In the genomic region with DNA sequence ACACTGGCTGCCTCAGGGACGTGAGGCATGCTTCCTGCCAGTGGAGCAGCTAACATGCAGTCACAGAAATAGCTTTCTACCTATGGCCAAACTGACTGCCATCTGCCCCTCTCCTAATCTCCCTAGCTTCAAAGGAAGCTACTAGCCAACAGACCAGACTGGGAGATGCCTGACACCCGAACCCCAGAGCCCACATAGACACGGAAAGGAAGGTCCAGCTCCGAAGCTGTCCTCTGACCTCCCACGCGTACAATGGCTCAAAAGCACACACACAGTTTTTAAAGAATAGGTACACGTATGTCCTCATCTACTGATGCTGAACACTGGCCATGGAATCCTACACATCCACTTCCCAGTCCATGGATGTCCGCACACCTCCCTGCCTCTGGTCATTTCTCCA, we compare ENCODE assay signal across 12 mouse cellular contexts. TPM values are rescaled to one million over a fixed set of nuclear protein-coding genes. Genes with fewer than 3 reads are reported as not detected.
DNase-seq lines count a peak whose midpoint lies in the region; ATAC-seq and TF ChIP-seq lines count a peak whose summit lies in the region.
"Had no signal": no experiment of that assay in that cellular context is flagged by ENCODE, and none has a peak within 500 bp of the region (broad histone marks: within the 10 kb centered on the region; RNA-seq: fewer than 3 reads in every experiment).

No protein-coding gene starts in this region.

- no peaks in the 10 kb centered on the region for H3K27me3 ChIP-seq in heart, embryonic 11.5 days (ENCODE audit: control insufficient read depth, insufficient read depth, low read length)
- no peaks in the 10 kb centered on the region for H3K27me3 ChIP-seq in G1E (ENCODE audit: insufficient read depth, low read length)
- H3K27me3 ChIP-seq in limb, embryonic 11.5 days (ENCODE audit: control insufficient read depth, insufficient read depth, low read length): no peaks in the 10 kb centered on the region

- H3K4me3 ChIP-seq in heart, embryonic 11.5 days (ENCODE audit: low read depth, low read length): peak overlapping the region; percentile 79; the same call in 1 of the 2 replicates
- peak overlapping the region; percentile 22; the same call in 1 of the 2 replicates for H3K4me3 ChIP-seq in G1E (ENCODE audit: low read depth, low read length)
- H3K4me3 ChIP-seq in cortical plate, adult 2 months (ENCODE audit: insufficient read depth, low read length): peak overlapping the region; percentile 15; the same call in 1 of the 2 replicates
- peak overlapping the region; percentile 56 for H3K4me3 ChIP-seq in limb, embryonic 11.5 days (ENCODE audit: low read depth, low read length)

- H3K4me2 ChIP-seq in heart, embryonic 11.5 days: peak overlapping the region; percentile 80
- peak overlapping the region; percentile 65 for H3K4me2 ChIP-seq in limb, embryonic 11.5 days (ENCODE audit: low read depth, severe bottlenecking)

- intact Hi-C loops in heart, postnatal 25 days (cut with DNase I): loop anchor here (2.0 to 5.0 kb wide), 2 partner anchors 19 to 33 kb away; no protein-coding TSS in a partner anchor

- DNase-seq in heart, postnatal 25 days (ENCODE audit: low spot score): no peak
- no peak for DNase-seq in G1E (ENCODE audit: low spot score)
- no peak for DNase-seq in limb, embryonic 11.5 days (ENCODE audit: low spot score)
- DNase-seq in urinary bladder, adult 18-20 months (ENCODE audit: low spot score in 2 of 2): no peak
- no peak for DNase-seq in frontal cortex, postnatal 36 days (ENCODE audit: low spot score in 2 of 2)
- DNase-seq in adrenal gland, postnatal 36 days: no peak
- DNase-seq: adrenal gland, postnatal 10 days; lung, postnatal 36 days; right cerebral cortex, postnatal 25 days had no signal

- H3K4me1 ChIP-seq in heart, embryonic 11.5 days (ENCODE audit: control insufficient read depth, insufficient read depth, low read length): peaks cover 22% of the 10 kb centered on the region
- H3K4me1 ChIP-seq in G1E (ENCODE audit: insufficient read depth, low read depth, low read length): peaks cover 66% of the 10 kb centered on the region
- peaks cover 3% of the 10 kb centered on the region for H3K4me1 ChIP-seq in cortical plate, adult 2 months (ENCODE audit: control insufficient read depth, insufficient read depth, low read length)
- H3K4me1 ChIP-seq in limb, embryonic 11.5 days (ENCODE audit: control insufficient read depth, insufficient read depth, low read length): peaks cover 29% of the 10 kb centered on the region

- H3K27ac ChIP-seq in heart, embryonic 11.5 days (ENCODE audit: low read depth, low read length): no peak overlapping the region
- H3K27ac ChIP-seq in cortical plate, adult 2 months (ENCODE audit: insufficient read depth, low read length): no peak overlapping the region
- no peak overlapping the region for H3K27ac ChIP-seq in limb, embryonic 11.5 days (replicated peaks; ENCODE audit: low read depth, low read length)

- TF ChIP-seq CTCF in G1E (IDR thresholded peaks at IDR 0.05; ENCODE audit: low read depth, low read length): no peak
- no peak for TF ChIP-seq CTCF in cortical plate, adult 2 months (IDR thresholded peaks at IDR 0.05; ENCODE audit: extremely low read depth, insufficient read depth, low read length)

- no peak for ATAC-seq in heart, embryonic 11.5 days (replicated peaks; ENCODE audit: insufficient number of reproducible peaks, low FRiP score, low TSS enrichment)
- no peak for ATAC-seq in G1E (ENCODE audit: extremely low read depth, insufficient number of reproducible peaks, low FRiP score, poor library complexity, severe bottlenecking)
- ATAC-seq in limb, embryonic 11.5 days (ENCODE audit: insufficient number of reproducible peaks, low FRiP score, low TSS enrichment, low read depth): no peak
- ATAC-seq: CD4-positive, CD25-positive, alpha-beta regulatory T cell, adult 4 months had no signal

- 0 out of 2 replicates have a peak overlapping the region, but pooled peaks have one; percentile 94 for H3K9ac ChIP-seq in heart, embryonic 11.5 days (ENCODE audit: low read depth, low read length)
- H3K9ac ChIP-seq in limb, embryonic 11.5 days (ENCODE audit: low read length): no peak overlapping the region

- H3K9me3 ChIP-seq in heart, embryonic 11.5 days (replicated peaks; ENCODE audit: control insufficient read depth, low read length): no peaks in the 10 kb centered on the region
- no peaks in the 10 kb centered on the region for H3K9me3 ChIP-seq in G1E (replicated peaks)
- H3K9me3 ChIP-seq in limb, embryonic 11.5 days (ENCODE audit: control insufficient read depth, low read length): no peaks in the 10 kb centered on the region

- H3K36me3 ChIP-seq in heart, embryonic 11.5 days (ENCODE audit: control insufficient read depth, insufficient read depth, low read length): no peaks in the 10 kb centered on the region
- H3K36me3 ChIP-seq in G1E (replicated peaks): peaks cover 31% of the 10 kb centered on the region
- no peaks in the 10 kb centered on the region for H3K36me3 ChIP-seq in limb, embryonic 11.5 days (ENCODE audit: control insufficient read depth, insufficient read depth, low read length)

- 62% methylated on average over 8 of the region's 8 CpGs for WGBS in heart, embryonic 11.5 days (ENCODE audit: insufficient replicate concordance)
- 49% methylated on average over 8 of the region's 8 CpGs for WGBS in limb, embryonic 11.5 days

- no peak for TF ChIP-seq POLR2A in cortical plate, adult 2 months (IDR thresholded peaks at IDR 0.05; ENCODE audit: extremely low read depth, insufficient read depth, low read length)

RNA-seq across cellular contexts. Expression of a gene that starts 2.0 kb away (rescaled TPM):
- polyA plus RNA-seq in heart, embryonic 11.5 days (2014; fragmentation: Nextera tagmentation; extraction: Ambion mirVana): 21.2 and 23.2 TPM in 2 replicates
- 10 to 100 TPM; 51.2 to 58.0 TPM for total RNA-seq in heart, postnatal 25 days (2021)
- total RNA-seq in G1E (2014; fragmentation: Nextera tagmentation) (22.7 and 24.4 TPM in 2 replicates), G1E (2017) (21.0 and 26.1 TPM in 2 replicates)
- 20.3 and 22.9 TPM in 2 replicates for polyA plus RNA-seq in G1E (2012)
- 22.2 and 22.4 TPM in 2 replicates for polyA plus RNA-seq in cortical plate, adult 2 months (2012; rRNA removed)
- 35.9 and 37.4 TPM in 2 replicates for polyA plus RNA-seq in limb, embryonic 11.5 days (2014; fragmentation: Nextera tagmentation; extraction: Ambion mirVana)
- total RNA-seq in adrenal gland, postnatal 36 days (2021): 10 to 100 TPM; 18.5 to 28.0 TPM

RNA-seq across cellular contexts. Expression of a gene that starts 33.4 kb away (rescaled TPM):
- polyA plus RNA-seq in heart, embryonic 11.5 days (2014; fragmentation: Nextera tagmentation; extraction: Ambion mirVana): 13.4 and 15.6 TPM in 2 replicates
- total RNA-seq in heart, postnatal 25 days (2021): 10 to 100 TPM; 11.2 to 12.0 TPM
- total RNA-seq in G1E (2014; fragmentation: Nextera tagmentation) (30.6 and 34.9 TPM in 2 replicates), G1E (2017) (35.5 and 36.8 TPM in 2 replicates)
- 5.5 and 6.2 TPM in 2 replicates for polyA plus RNA-seq in G1E (2012)
- polyA plus RNA-seq in cortical plate, adult 2 months (2012; rRNA removed): 19.4 and 19.5 TPM in 2 replicates
- polyA plus RNA-seq in limb, embryonic 11.5 days (2014; fragmentation: Nextera tagmentation; extraction: Ambion mirVana): 22.2 and 25.1 TPM in 2 replicates
- total RNA-seq in adrenal gland, postnatal 36 days (2021): 10 to 100 TPM; 15.8 to 20.7 TPM

Comparison
In these comparisons a context has a peak if more than half of its experiments do, and no peak if none do; other contexts are left out.
1. H3K4me3 ChIP-seq: peak in every context shown above with its lines; median percentile 79 in heart, embryonic 11.5 days; 56 in limb, embryonic 11.5 days; 22 in G1E; 15 in cortical plate, adult 2 months.